Mouse (Mus musculus): ENCODE data around the gene Spata7.

Gene Spata7

GRCm38 (mm10) chr12:98674627-98675143 is 46.7 kb downstream of the Spata7 start:
- peak; percentile 80 for DNase-seq

- no peak for DNase-seq
Observed at GRCm38 (mm10) chr12:98676861-98677260, 48.9 kb downstream of the Spata7 start.

DNA sequence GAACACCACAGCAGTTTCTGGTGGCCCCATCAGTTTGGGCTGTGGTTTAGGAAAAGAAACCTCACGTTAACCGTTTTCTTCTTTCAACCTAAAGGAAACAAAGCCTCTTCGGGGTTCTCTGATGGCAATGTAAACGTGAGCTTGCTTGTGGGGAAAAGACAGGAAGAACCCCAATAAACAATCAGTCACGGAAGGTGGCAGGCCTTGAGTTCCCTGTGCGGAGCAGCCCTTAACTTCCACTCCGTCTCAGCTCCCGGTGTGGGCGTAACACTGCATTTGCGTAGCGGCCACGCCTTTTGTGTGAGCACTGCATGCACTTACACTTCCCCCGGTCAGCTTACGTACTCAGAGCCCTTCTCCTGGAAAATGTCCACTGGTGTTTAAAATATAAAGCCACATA is 49.4 kb downstream of the Spata7 start:
- peak; percentile 62 for DNase-seq

DNA sequence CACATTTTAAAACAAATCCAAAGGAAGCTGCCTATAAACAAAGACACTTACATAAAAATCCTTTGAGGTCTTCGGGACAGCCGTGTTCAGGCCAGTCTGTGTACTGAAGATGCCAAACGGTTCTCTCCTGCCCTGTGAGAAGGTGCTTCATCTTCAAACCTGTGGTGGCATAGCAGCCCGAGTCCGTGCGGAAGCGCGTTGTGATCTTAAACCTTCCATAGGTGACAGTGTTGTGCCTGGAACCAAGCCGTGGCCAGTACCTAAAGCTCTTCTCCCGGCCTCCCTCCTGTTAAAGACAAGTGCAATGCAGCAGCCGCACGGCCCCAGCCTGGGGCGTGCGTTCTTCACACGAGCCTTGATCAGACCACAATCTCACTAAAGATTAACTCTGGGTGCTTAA is 51.9 kb downstream of the Spata7 start:
- DNase-seq: no peak

- no peak for DNase-seq
Observed at GRCm38 (mm10) chr12:98682196-98682595, 54.2 kb downstream of the Spata7 start.

DNA sequence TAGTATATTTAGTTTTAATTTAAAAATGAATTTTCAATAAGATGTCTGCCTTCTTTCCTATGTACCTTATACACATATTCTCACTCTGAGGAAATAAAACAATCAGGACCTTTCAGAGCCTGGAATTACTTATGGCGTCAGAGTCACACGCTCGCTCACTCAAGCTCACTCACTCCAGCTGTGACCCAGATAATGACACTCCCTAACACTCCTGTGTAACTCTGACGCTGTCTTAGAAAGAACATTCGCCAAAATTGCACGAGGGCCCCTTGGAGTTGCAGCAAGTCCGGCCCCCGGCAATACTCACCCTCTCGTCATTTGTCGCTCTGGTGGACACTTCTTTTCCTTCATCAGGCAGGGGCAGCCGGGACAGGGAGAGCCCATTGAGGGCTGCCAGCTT is 55.2 kb downstream of the Spata7 start:
- no peak for DNase-seq

GRCm38 (mm10) chr12:98683574-98683973 is 55.6 kb downstream of the Spata7 start:
- no peak for DNase-seq

GRCm38 (mm10) chr12:98690230-98690629 is 62.3 kb downstream of the Spata7 start:
- no peak for DNase-seq

GRCm38 (mm10) chr12:98697202-98697601 is 69.2 kb downstream of the Spata7 start:
- no peak for DNase-seq

GRCm38 (mm10) chr12:98701564-98701963 is 73.6 kb downstream of the Spata7 start:
- no peak for DNase-seq

- DNase-seq: no peak
Observed at GRCm38 (mm10) chr12:98703554-98703953, 75.6 kb downstream of the Spata7 start.

GRCm38 (mm10) chr12:98703961-98704360 is 76.0 kb downstream of the Spata7 start:
- no peak for DNase-seq

DNA sequence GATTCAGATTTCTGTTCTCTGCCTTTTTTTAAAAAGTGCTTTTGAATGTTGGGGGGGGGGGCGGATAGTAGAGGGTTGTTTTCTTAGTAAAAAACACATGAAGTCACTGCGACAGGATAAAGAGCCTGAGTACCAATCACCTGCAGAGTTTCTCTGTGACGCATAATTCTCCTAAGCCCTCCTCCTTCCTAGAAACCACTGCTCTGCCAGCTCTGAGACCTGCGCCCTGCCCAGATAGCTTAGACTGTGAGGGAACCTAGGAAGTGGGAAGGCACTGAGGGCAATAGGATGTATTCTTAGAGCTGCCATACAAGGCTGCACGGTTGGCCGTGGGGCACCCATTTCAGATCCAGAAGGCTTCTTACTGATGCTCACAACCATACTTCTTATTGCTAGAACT is 84.9 kb downstream of the Spata7 start:
- DNase-seq: no peak

- DNase-seq: no peak
Observed at GRCm38 (mm10) chr12:98713621-98714103, 85.7 kb downstream of the Spata7 start.

DNA sequence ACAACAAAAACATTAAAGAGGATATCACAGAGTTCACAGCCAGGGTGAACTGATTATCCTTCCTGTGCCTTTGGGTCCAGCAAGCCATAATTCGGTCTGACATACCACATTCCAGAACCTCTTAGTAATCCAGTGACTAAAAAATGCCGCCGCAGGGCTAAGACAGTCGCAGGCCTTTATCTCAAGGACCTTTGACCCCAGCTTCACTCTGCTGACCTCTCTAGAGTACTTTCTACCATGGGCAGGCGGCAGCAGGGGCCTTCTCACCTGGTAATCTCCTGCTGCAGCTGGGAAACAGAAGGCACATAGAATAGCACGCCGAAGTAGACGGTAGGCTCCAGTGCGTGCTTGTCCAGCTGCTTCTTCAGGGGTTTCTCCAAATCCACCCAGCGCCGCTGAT is 86.8 kb downstream of the Spata7 start:
- DNase-seq: no peak

DNA sequence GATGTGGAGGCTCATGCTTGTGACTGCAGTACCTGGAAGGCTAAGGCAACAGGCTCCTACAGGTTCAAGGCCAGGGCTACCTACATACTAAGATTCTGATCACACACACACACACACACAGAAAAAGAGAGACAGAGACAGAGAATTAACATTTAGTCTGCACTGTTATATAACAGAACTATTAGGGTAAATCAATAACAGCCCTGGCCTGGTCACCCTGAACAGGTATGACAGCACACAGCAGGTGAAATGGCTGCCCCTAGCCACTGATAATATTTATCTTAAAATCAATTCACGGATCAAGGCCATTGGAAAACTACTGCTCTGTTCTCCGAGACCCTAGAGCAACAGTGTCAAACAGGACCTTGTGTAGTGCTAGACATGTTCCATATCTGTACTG is 88.2 kb downstream of the Spata7 start:
- DNase-seq: no peak

Data from thymus, postnatal 25 days (tissue).